Mouse (Mus musculus) lung, adult 18-20 months (tissue): ENCODE results near the gene Dlg3.

Experiments
- DNase-seq, 2 experiments: peaks; one replicate each; pipeline ENCODE4 v3.0.0; 2022; ENCODE audit warnings: mixed read lengths in 2 of 2

The Dlg3 gene

GRCm38 (mm10) chrX:100767181-100767884, at the start of gene Dlg3:
Gene Dlg3, plus strand, starts transcription at chrX:100767722.
- DNase-seq, result no peak

- DNase-seq, result no peak
These were observed 38.6 kb upstream of the Dlg3 start for GRCm38 (mm10) chrX:100728947-100729346.

GRCm38 (mm10) chrX:100729665-100730188, 37.8 kb upstream of the Dlg3 start, which contains the start of gene Gdpd2:
Gene Gdpd2, plus strand, starts transcription at chrX:100729873.
- DNase-seq, result peak; percentile 42 to 63

- DNase-seq, result no peak
These were observed 37.3 kb upstream of the Dlg3 start for GRCm38 (mm10) chrX:100730266-100730665.

GRCm38 (mm10) chrX:100734359-100734758, 33.2 kb upstream of the Dlg3 start:
- no peak for DNase-seq

GRCm38 (mm10) chrX:100738918-100739317, 28.6 kb upstream of the Dlg3 start:
- DNase-seq, result peak; percentile 52 to 69

- DNase-seq, result no peak
These were observed 28.1 kb upstream of the Dlg3 start for GRCm38 (mm10) chrX:100739443-100739842.

GRCm38 (mm10) chrX:100740785-100741184, 26.7 kb upstream of the Dlg3 start:
- no peak for DNase-seq

- peak; percentile 22 to 54 for DNase-seq
These were observed 25.6 kb upstream of the Dlg3 start for GRCm38 (mm10) chrX:100741940-100742339.

GRCm38 (mm10) chrX:100765855-100766254, 1.7 kb upstream of the Dlg3 start:
- DNase-seq, result no peak

- no peak for DNase-seq
These were observed 534 bp downstream of the Dlg3 start for GRCm38 (mm10) chrX:100767885-100768626.

- DNase-seq, result no peak
These were observed 1.8 kb downstream of the Dlg3 start for GRCm38 (mm10) chrX:100769281-100769680.

GRCm38 (mm10) chrX:100774341-100774811, 6.9 kb downstream of the Dlg3 start:
- DNase-seq, result peak; percentile 74 to 77

- DNase-seq, result peak; percentile 14 to 20
These were observed 7.9 kb downstream of the Dlg3 start for GRCm38 (mm10) chrX:100775405-100775804.

GRCm38 (mm10) chrX:100776494-100776893, 9.0 kb downstream of the Dlg3 start:
- peak; percentile 27 to 39 for DNase-seq

GRCm38 (mm10) chrX:100776985-100777654, 9.6 kb downstream of the Dlg3 start:
- peak; percentile 85 to 88 for DNase-seq

- no peak for DNase-seq
These were observed 10.2 kb downstream of the Dlg3 start for GRCm38 (mm10) chrX:100777655-100778234.

GRCm38 (mm10) chrX:100778397-100778796, 10.9 kb downstream of the Dlg3 start:
- no peak for DNase-seq

GRCm38 (mm10) chrX:100789322-100789721, 21.8 kb downstream of the Dlg3 start:
- no peak for DNase-seq

GRCm38 (mm10) chrX:100796041-100796740, 28.7 kb downstream of the Dlg3 start:
- no peak for DNase-seq

GRCm38 (mm10) chrX:100796741-100797090, 29.2 kb downstream of the Dlg3 start:
- DNase-seq, result peak in 1 of 2 experiments; percentile 16

GRCm38 (mm10) chrX:100797370-100797769, 29.8 kb downstream of the Dlg3 start:
- DNase-seq, result no peak
